Mouse (Mus musculus) stomach, postnatal 0 days (tissue): Measurements from ENCODE around the gene Pum1. TPM values are rescaled to one million over a fixed set of nuclear protein-coding genes. Genes with fewer than 3 reads are reported as not detected.

Experiments
- ATAC-seq: fragments of 200-750 bp; cut with Nextera tagmentation; 2 replicates; pipeline ENCODE4 v1.8.0; 2017; ENCODE audit not compliant: low FRiP score, low TSS enrichment
- DNase-seq: peaks from one replicate; pipeline ENCODE4 v3.0.0-alpha.2; 2016; ENCODE audit warnings: low spot score
- H3K27ac ChIP-seq: fragments of 300-500 bp; sonication (generic); replicated peaks from 2 replicates; pipeline ENCODE4 v1.5.1; 2014; ENCODE audit warnings: mild to moderate bottlenecking, control low read depth
- H3K27me3 ChIP-seq: fragments of 300-500 bp; sonication (generic); 2 replicates; pipeline ENCODE4 v1.6.1; 2014; ENCODE audit warnings: low read length; ENCODE audit not compliant: control insufficient read depth, insufficient read depth
- H3K36me3 ChIP-seq: fragments of 300-500 bp; sonication (generic); 2 replicates; pipeline ENCODE4 v1.6.1; 2014; ENCODE audit warnings: low read length, mixed read lengths; ENCODE audit not compliant: control insufficient read depth, insufficient read depth
- H3K4me1 ChIP-seq: fragments of 300-500 bp; sonication (generic); replicated peaks from 2 replicates; pipeline ENCODE4 v1.6.1; 2014; ENCODE audit warnings: antibody characterized with exemption; ENCODE audit not compliant: control insufficient read depth, insufficient read depth
- H3K4me2 ChIP-seq: fragments of 300-500 bp; sonication (generic); replicated peaks from 2 replicates; pipeline ENCODE4 v1.6.1; 2014; ENCODE audit warnings: low read depth, mild to moderate bottlenecking, control low read depth, moderate library complexity
- H3K4me3 ChIP-seq: fragments of 300-500 bp; sonication (generic); 2 replicates; pipeline ENCODE4 v1.5.1; 2014; ENCODE audit warnings: low read depth, low read length, control low read depth
- H3K9ac ChIP-seq: fragments of 300-500 bp; sonication (generic); 2 replicates; pipeline ENCODE4 v1.6.1; 2014; ENCODE audit warnings: mild to moderate bottlenecking, low read length, control low read depth, mixed read lengths
- H3K9me3 ChIP-seq: fragments of 300-500 bp; sonication (generic); 2 replicates; pipeline ENCODE4 v1.6.1; 2016; ENCODE audit warnings: low read length; ENCODE audit not compliant: control insufficient read depth
- CTCF ChIP-seq: IDR thresholded peaks from 2 replicates; pipeline ENCODE4 v1.5.1; 2016; ENCODE audit warnings: antibody characterized with exemption, low read depth, mild to moderate bottlenecking, moderate library complexity
- EP300 ChIP-seq: optimal IDR thresholded peaks from 2 replicates; pipeline ENCODE3; 2016; ENCODE audit warnings: antibody characterized with exemption
- WGBS: fragments of 180-500 bp; shearing (Covaris S2); extraction: QIAGEN DNeasy Blood & Tissue Kit; methylation state at CpG from one replicate; pipeline ENCODE4 v1.1.7; 2014; 5-methylcytosine and 5-hydroxymethylcytosine counted together
- polyA plus RNA-seq: library from polyadenylated mRNA; unstranded; fragments of >200 nt; fragmentation: Nextera tagmentation; extraction: Ambion mirVana; gene quantifications from 2 replicates; pipeline ENCODE4 v1.2.1, GENCODE M21; 2015

Pum1 gene
- polyA plus RNA-seq, 1 experiment from 2014 or later = 27.0 TPM

DNA sequence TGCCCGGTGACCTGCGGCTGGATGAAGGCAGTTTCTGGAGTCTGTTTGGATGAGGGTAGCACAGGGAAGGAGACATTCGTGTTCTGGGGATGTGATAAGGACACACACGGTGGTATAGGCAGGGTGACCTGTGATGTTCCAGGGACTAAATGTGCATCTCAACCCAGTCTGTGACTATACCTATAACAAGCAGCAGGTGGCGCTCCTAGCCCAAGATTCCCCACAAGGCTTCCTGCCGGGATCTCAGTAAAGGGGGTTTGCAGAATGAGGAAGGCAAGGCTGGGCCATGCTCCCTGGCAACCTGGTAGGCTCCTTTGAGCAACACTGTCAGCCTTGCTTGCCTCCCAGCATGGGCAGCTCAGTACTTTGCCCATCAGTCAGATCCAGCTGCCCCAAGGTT, 127.1 kb downstream of the Pum1 start:
- 11% methylated on average over 6 of the region's 6 CpGs for WGBS

DNA sequence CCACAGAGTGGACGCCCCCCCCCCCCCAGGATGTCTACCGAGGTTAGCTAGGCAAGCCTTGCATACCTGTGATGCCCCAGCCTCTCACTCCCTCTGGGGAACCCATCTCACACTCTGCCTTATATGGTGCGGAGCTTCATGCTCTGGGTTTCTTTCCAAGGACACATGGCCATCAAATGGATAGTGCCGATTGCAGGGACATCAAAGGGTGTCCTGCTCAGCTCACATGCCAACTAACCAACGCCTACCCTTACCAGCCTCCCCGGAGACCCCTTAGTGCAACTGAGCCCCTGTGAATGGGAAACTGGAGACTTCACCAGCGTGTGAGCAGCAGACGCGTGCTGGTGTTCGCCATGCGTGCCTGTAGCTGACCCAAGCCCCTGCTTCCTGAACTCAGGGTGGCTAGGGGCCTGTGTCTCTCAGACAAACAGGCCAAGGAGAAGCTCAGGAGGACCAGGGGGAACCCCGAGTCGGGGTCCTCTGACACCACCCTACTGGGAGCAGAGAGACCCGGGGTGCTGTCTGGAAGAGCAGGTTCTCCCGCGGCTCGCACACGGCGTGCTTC, 128.8 kb downstream of the Pum1 start:
- H3K4me1 ChIP-seq = no peaks in the 10 kb centered on the region; the same call in 1 of the 2 replicates
- peak overlapping the region; percentile 89 for H3K9ac ChIP-seq
- WGBS = 12% methylated on average over 14 of the region's 19 CpGs
- peak overlapping the region; percentile 71 for H3K27ac ChIP-seq
- no peaks in the 10 kb centered on the region for H3K27me3 ChIP-seq
- H3K4me2 ChIP-seq = peak overlapping the region; percentile 97
- H3K9me3 ChIP-seq = no peaks in the 10 kb centered on the region
- H3K36me3 ChIP-seq = no peaks in the 10 kb centered on the region
- TF ChIP-seq EP300 (no peak), CTCF (no peak)
- ATAC-seq (0 out of 2 replicates have a peak, but pooled peaks have one; percentile 17), DNase-seq (peak; percentile 27)
- peak overlapping the region; percentile 80 for H3K4me3 ChIP-seq

More for the DNA sequence above, 127.1 kb downstream of the Pum1 start:
- Histone ChIP-seq H3K4me2 (no peak overlapping the region), H3K27ac (no peak overlapping the region), H3K27me3 (no peaks in the 10 kb centered on the region), H3K4me3 (no peak overlapping the region), H3K4me1 (no peaks in the 10 kb centered on the region; the same call in 1 of the 2 replicates), H3K9ac (no peak overlapping the region), H3K9me3 (no peaks in the 10 kb centered on the region), H3K36me3 (no peaks in the 10 kb centered on the region)
- ATAC-seq = peak; percentile 36; the same call in 1 of the 2 replicates
- peak; percentile 85 for DNase-seq
- TF ChIP-seq EP300 (no peak), CTCF (peak; percentile 93)

DNA sequence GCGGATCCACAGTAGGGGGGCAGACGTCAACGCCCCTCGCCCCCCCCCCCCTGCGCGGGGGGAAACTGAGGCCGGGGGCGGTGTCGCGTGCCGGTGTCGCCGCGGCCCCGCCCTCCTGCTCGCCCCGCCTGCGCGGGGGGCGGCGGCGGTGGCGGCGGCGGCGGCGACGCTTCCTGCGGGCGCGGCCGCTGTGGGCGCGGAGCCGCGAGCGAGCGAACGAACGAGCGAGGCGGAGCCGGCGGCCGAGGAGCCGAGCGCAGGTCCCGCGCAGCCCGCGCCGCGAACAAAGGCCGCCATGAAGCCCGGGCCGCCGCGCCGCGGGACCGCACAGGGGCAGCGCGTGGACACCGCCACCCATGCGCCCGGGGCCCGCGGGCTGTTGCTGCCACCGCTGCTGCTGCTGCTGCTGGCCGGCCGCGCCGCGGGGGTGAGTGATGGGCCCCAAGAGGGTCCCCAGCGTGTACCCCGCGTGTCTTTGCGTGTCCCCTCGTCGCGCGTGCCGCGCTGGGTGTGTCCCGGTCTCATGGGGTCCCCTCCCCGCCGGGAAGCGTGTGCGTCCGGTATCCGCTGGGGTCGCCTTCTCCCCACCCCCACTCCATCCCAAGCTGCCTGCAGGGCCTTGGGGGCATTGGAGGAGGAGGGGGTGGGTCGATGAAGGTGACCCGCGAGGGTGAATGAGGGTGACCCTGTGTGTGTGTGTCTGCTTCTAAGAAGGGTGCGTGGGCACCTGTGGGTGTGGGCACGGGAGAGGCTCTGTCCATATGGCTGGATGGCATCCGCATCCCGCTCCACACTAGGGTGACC, 129.5 kb downstream of the Pum1 start, which contains the start of gene Sdc3:
Gene Sdc3 (plus strand): TSS at position 162 of the 804 bp plus-strand sequence.
- TF ChIP-seq EP300 = no peak
- TF ChIP-seq CTCF = no peak
- peak within 1 kb of the TSS; percentile 71 for H3K27ac ChIP-seq
- H3K9me3 ChIP-seq = no peaks in the 10 kb centered on the region
- peak within 1 kb of the TSS; percentile 97 for H3K4me2 ChIP-seq
- H3K4me1 ChIP-seq = no peaks in the 10 kb centered on the region; the same call in 1 of the 2 replicates
- peak within 1 kb of the TSS; percentile 89 for H3K9ac ChIP-seq
- H3K27me3 ChIP-seq = no peaks in the 10 kb centered on the region
- H3K36me3 ChIP-seq = no peaks in the 10 kb centered on the region
- peak within 1 kb of the TSS; percentile 80 for H3K4me3 ChIP-seq
- ATAC-seq (peak; percentile 36), DNase-seq (peak; percentile 60)
- WGBS = 2% methylated on average over 47 of the region's 99 CpGs

DNA sequence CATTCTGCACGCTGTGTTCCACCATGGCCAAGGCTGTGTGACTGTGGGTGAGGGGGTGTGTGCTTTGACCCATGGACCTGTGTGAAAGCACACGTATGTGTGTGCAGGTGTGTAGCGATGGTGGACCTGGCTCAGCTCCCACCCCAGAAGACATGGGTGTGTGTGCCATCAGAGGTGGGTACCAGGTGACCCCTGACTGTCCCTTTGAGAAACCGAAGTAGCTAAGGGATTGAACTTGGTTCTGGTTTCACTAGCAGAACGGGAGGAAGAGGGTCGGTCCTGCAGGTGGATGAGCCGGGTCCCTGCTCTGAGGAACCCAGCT, 130.0 kb downstream of the Pum1 start:
- no peaks in the 10 kb centered on the region; the same call in 1 of the 2 replicates for H3K4me1 ChIP-seq
- H3K4me3 ChIP-seq = peak overlapping the region; percentile 80
- ATAC-seq (no peak; the same call in 1 of the 2 replicates), DNase-seq (no peak)
- WGBS = 35% methylated on average over 7 of the region's 7 CpGs
- H3K27ac ChIP-seq = no peak overlapping the region
- peak overlapping the region; percentile 89 for H3K9ac ChIP-seq
- TF ChIP-seq EP300 (no peak), CTCF (no peak)
- H3K36me3 ChIP-seq = no peaks in the 10 kb centered on the region
- H3K27me3 ChIP-seq = no peaks in the 10 kb centered on the region
- H3K4me2 ChIP-seq = peak overlapping the region; percentile 97
- H3K9me3 ChIP-seq = no peaks in the 10 kb centered on the region

DNA sequence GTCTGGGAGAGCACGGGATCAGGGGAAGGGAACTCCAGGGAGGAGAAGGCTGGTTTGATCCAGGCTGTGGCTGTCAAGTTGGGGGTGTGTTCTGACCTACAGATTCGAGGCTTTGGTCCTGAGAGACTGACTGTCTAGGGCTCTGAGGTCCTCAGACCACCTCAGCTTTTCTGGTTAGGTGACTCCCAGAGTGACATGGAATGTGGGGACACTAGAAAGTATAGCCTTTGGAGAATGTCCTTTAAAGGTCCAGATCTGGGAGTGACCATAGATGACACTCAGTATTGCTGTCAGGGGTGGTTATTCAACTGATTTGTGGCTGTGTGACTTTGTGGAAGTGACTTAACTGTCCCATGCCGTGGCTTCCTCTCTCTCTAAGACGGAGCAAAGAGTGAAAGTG, 131.7 kb downstream of the Pum1 start:
- no peaks in the 10 kb centered on the region for H3K27me3 ChIP-seq
- peak overlapping the region; percentile 20; the same call in 1 of the 2 replicates for H3K4me2 ChIP-seq
- ATAC-seq (no peak), DNase-seq (no peak)
- no peak overlapping the region for H3K4me3 ChIP-seq
- TF ChIP-seq CTCF = no peak
- no peak for TF ChIP-seq EP300
- no peak overlapping the region for H3K27ac ChIP-seq
- no peaks in the 10 kb centered on the region for H3K9me3 ChIP-seq
- no peaks in the 10 kb centered on the region for H3K36me3 ChIP-seq
- 39% methylated on average over 4 of the region's 4 CpGs for WGBS
- peaks cover 10% of the 10 kb centered on the region for H3K4me1 ChIP-seq
- no peak overlapping the region for H3K9ac ChIP-seq

DNA sequence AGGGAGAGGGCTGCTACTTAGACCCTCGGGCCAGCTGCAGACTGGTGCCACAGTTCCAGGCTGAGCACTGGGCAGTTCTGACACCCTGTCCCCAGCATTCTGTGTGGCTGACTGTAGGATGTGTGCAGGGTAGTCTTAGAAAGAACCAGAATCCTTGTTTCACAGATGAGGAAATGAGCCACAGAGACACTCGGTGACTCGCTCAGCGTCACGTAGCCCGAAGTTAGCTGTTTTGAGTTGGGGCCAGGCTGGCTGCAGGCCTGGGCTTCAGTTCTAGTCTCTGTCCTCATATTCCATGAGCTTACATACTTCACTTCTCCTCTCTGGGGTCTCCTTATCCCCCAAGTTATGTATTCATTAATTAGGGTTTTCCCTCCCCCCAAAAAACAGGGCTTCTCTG, 132.8 kb downstream of the Pum1 start:
- no peaks in the 10 kb centered on the region for H3K9me3 ChIP-seq
- no peaks in the 10 kb centered on the region for H3K27me3 ChIP-seq
- H3K36me3 ChIP-seq = no peaks in the 10 kb centered on the region
- ATAC-seq = no peak
- no peak for DNase-seq
- WGBS = 74% methylated on average over 6 of the region's 6 CpGs
- no peak overlapping the region for H3K4me2 ChIP-seq
- H3K27ac ChIP-seq = no peak overlapping the region
- TF ChIP-seq EP300 (no peak), CTCF (no peak)
- H3K4me3 ChIP-seq = no peak overlapping the region
- H3K4me1 ChIP-seq = peaks cover 10% of the 10 kb centered on the region
- H3K9ac ChIP-seq = no peak overlapping the region
